Mouse (Mus musculus): ENCODE results near the gene Ccdc78. TPM values are rescaled to one million over a fixed set of nuclear protein-coding genes. Genes with fewer than 3 reads are reported as not detected.
A peak's percentile ranks its signal among the peaks of the same experiment; 100 is the strongest.
"Not testable (repeated sequence)": the region's sequence is repeated elsewhere in the genome, so short reads cannot be mapped to it uniquely, and the experiment has no call there.

Gene Ccdc78
- total RNA-seq (2012; rRNA removed) (0.08 TPM in 1 of 2 replicates, not detected in the other), polyA plus RNA-seq (2012; ENCODE audit: insufficient read depth in 1 of 2, insufficient read length in 2 of 2, low read depth in 1 of 2, low replicate concordance in 2 of 2, missing spikeins in 1 of 2) (under 1 TPM in 1 of 2 experiments, not detected in 1; 0.85 TPM)

- H3K4me3 ChIP-seq (ENCODE audit: control insufficient read depth in 1 of 2, insufficient read depth in 1 of 2, low read depth in 2 of 2, low read length in 2 of 2), result peak within 1 kb of the TSS; percentile 66 to 91
- H3K36me3 ChIP-seq (ENCODE audit: control insufficient read depth in 1 of 2, insufficient read depth in 2 of 2, low read length in 2 of 2), result peaks cover 2 to 5% of the 10 kb centered on the region in 2 experiments; a peak in 3 of 4 replicates
- peaks cover 1% of the 10 kb centered on the region for H3K79me2 ChIP-seq (ENCODE audit: control insufficient read depth, insufficient read depth, low read length, poor library complexity)
- H3K27ac ChIP-seq (ENCODE audit: control insufficient read depth, low read depth, low read length), result peak within 1 kb of the TSS; percentile 58
- peak within 1 kb of the TSS; percentile 60 for H3K9ac ChIP-seq (ENCODE audit: control insufficient read depth, low read depth, low read length, poor library complexity, severe bottlenecking)
- H3K4me1 ChIP-seq (ENCODE audit: control insufficient read depth in 1 of 2, insufficient read depth in 2 of 2, low read length in 2 of 2), result peaks cover 0 to 6% of the 10 kb centered on the region in 2 experiments; a peak in 2 of 4 replicates
- DNase-seq (ENCODE audit: low read depth, low spot score), result no peak
- no peaks in the 10 kb centered on the region for H3K27me3 ChIP-seq (ENCODE audit: control insufficient read depth in 1 of 2, insufficient read depth in 2 of 2, low read length in 2 of 2)
- TF ChIP-seq MYC (IDR thresholded peaks at IDR 0.05; ENCODE audit: low read depth, low read length) (no peak), POLR2A (IDR thresholded peaks at IDR 0.05; ENCODE audit: control insufficient read depth in 1 of 2, insufficient read depth in 1 of 2, low read depth in 1 of 2, low read length in 2 of 2, poor library complexity in 1 of 2) (peak in 1 of 2 experiments; percentile 37; a peak in 1 of 4 replicates)
- no peaks in the 10 kb centered on the region for H3K9me3 ChIP-seq (replicated peaks; ENCODE audit: insufficient read depth, low read length)
These were observed at the start of gene Ccdc78 for GRCm38 (mm10) chr17:25786280-25786679. Gene Ccdc78 (plus strand): TSS chr17:25786580.

GRCm38 (mm10) chr17:25738861-25739260 is 47.5 kb upstream of the Ccdc78 start:
- no peak for DNase-seq (ENCODE audit: low read depth, low spot score)
- no peak overlapping the region for H3K27ac ChIP-seq (ENCODE audit: control insufficient read depth, low read depth, low read length)
- H3K9ac ChIP-seq (ENCODE audit: control insufficient read depth, low read depth, low read length, poor library complexity, severe bottlenecking), result no peak overlapping the region
- no peaks in the 10 kb centered on the region for H3K9me3 ChIP-seq (replicated peaks; ENCODE audit: insufficient read depth, low read length)
- H3K4me1 ChIP-seq (ENCODE audit: control insufficient read depth in 1 of 2, insufficient read depth in 2 of 2, low read length in 2 of 2), result no peaks in the 10 kb centered on the region
- H3K36me3 ChIP-seq (ENCODE audit: control insufficient read depth in 1 of 2, insufficient read depth in 2 of 2, low read length in 2 of 2), result no peaks in the 10 kb centered on the region
- no peak for TF ChIP-seq USF2 (IDR thresholded peaks at IDR 0.05; ENCODE audit: borderline replicate concordance in 1 of 2, insufficient read depth in 1 of 2, low read depth in 1 of 2, low read length in 2 of 2)
- TF ChIP-seq MAZ (IDR thresholded peaks at IDR 0.05; ENCODE audit: low read depth, low read length), result no peak
- no peak for TF ChIP-seq E2F4 (IDR thresholded peaks at IDR 0.05; ENCODE audit: borderline replicate concordance, low read depth, low read length)
- no peak for TF ChIP-seq MYC (IDR thresholded peaks at IDR 0.05; ENCODE audit: low read depth, low read length)
- TF ChIP-seq TAL1 (IDR thresholded peaks at IDR 0.05; ENCODE audit: low read length), result no peak
- TF ChIP-seq UBTF (IDR thresholded peaks at IDR 0.05; ENCODE audit: borderline replicate concordance, insufficient read depth, low read depth, low read length), result no peak
- TF ChIP-seq NRF1 (IDR thresholded peaks at IDR 0.05; ENCODE audit: insufficient read depth, low read depth, low read length, poor library complexity, severe bottlenecking), result no peak
- no peak for TF ChIP-seq GABPA (IDR thresholded peaks at IDR 0.05; ENCODE audit: low read depth, low read length)
- no peak for TF ChIP-seq POLR2A (IDR thresholded peaks at IDR 0.05; ENCODE audit: control insufficient read depth in 1 of 2, insufficient read depth in 1 of 2, low read depth in 1 of 2, low read length in 2 of 2, poor library complexity in 1 of 2)
- TF ChIP-seq TCF12 (IDR thresholded peaks at IDR 0.05; ENCODE audit: low read depth, low read length), result no peak
- no peak for TF ChIP-seq MAX (IDR thresholded peaks at IDR 0.05; ENCODE audit: low read length)
- no peak for TF ChIP-seq SMC3 (IDR thresholded peaks at IDR 0.05; ENCODE audit: low read depth, low read length)
- TF ChIP-seq KAT2A (conservative IDR thresholded peaks at IDR 0.05; ENCODE audit: low read depth, low read length), result no peak
- no peak for TF ChIP-seq CHD1 (IDR thresholded peaks at IDR 0.05; ENCODE audit: low read depth, low read length)
- TF ChIP-seq TBP (IDR thresholded peaks at IDR 0.05; ENCODE audit: low read depth, low read length), result no peak
- TF ChIP-seq GATA1 (IDR thresholded peaks at IDR 0.05; ENCODE audit: low read depth, low read length), result no peak
- no peak for TF ChIP-seq POLR2AphosphoS2 (IDR thresholded peaks at IDR 0.05; ENCODE audit: low read length)
- no peak for TF ChIP-seq JUND (IDR thresholded peaks at IDR 0.05; ENCODE audit: low read depth, low read length)
- TF ChIP-seq BHLHE40 (IDR thresholded peaks at IDR 0.05; ENCODE audit: borderline replicate concordance, low read depth, low read length), result no peak
- H3K27me3 ChIP-seq (ENCODE audit: control insufficient read depth in 1 of 2, insufficient read depth in 2 of 2, low read length in 2 of 2), result peaks cover 4% of the 10 kb centered on the region in 2 experiments; a peak in 2 of 4 replicates
- no peaks in the 10 kb centered on the region for H3K79me2 ChIP-seq (ENCODE audit: control insufficient read depth, insufficient read depth, low read length, poor library complexity)
- no peak overlapping the region for H3K4me3 ChIP-seq (ENCODE audit: control insufficient read depth in 1 of 2, insufficient read depth in 1 of 2, low read depth in 2 of 2, low read length in 2 of 2)

- not testable (repeated sequence) for H3K4me1 ChIP-seq (ENCODE audit: control insufficient read depth in 1 of 2, insufficient read depth in 2 of 2, low read length in 2 of 2); H3K9ac ChIP-seq (ENCODE audit: control insufficient read depth, low read depth, low read length, poor library complexity, severe bottlenecking); H3K36me3 ChIP-seq (ENCODE audit: control insufficient read depth in 1 of 2, insufficient read depth in 2 of 2, low read length in 2 of 2); H3K79me2 ChIP-seq (ENCODE audit: control insufficient read depth, insufficient read depth, low read length, poor library complexity); H3K27me3 ChIP-seq (ENCODE audit: control insufficient read depth in 1 of 2, insufficient read depth in 2 of 2, low read length in 2 of 2); H3K27ac ChIP-seq (ENCODE audit: control insufficient read depth, low read depth, low read length); H3K9me3 ChIP-seq (replicated peaks; ENCODE audit: insufficient read depth, low read length); DNase-seq (ENCODE audit: low read depth, low spot score); H3K4me3 ChIP-seq (ENCODE audit: control insufficient read depth in 1 of 2, insufficient read depth in 1 of 2, low read depth in 2 of 2, low read length in 2 of 2)
These were observed 44.9 kb upstream of the Ccdc78 start for GRCm38 (mm10) chr17:25741471-25741870.

Data from MEL (cell line).